In genomic region chr6:5437757-5438156, GRCm38 (mm10) we compare ENCODE assay signal across 12 mouse cellular contexts. TPM values are rescaled to one million over a fixed set of nuclear protein-coding genes. Genes with fewer than 3 reads are reported as not detected.
DNase-seq lines count a peak whose midpoint lies in the region; ATAC-seq and TF ChIP-seq lines count a peak whose summit lies in the region.
"Had no signal": no experiment of that assay in that cellular context is flagged by ENCODE, and none has a peak within 500 bp of the region (broad histone marks: within the 10 kb centered on the region; RNA-seq: fewer than 3 reads in every experiment).

No protein-coding gene starts in this region.

- no peaks in the 10 kb centered on the region for H3K27me3 ChIP-seq in hindbrain, embryonic 11.5 days (ENCODE audit: control insufficient read depth, insufficient read depth, low read length)
- H3K27me3 ChIP-seq in hindbrain, embryonic 16.5 days (replicated peaks; ENCODE audit: control insufficient read depth, insufficient read depth, low read length), result no peaks in the 10 kb centered on the region; the same call in 1 of the 2 replicates
- H3K27me3 ChIP-seq in lung, postnatal 0 days (replicated peaks; ENCODE audit: insufficient read depth, low read length), result no peaks in the 10 kb centered on the region
- H3K27me3 ChIP-seq: neural tube, embryonic 12.5 days had no signal

- H3K4me3 ChIP-seq in hindbrain, embryonic 11.5 days (ENCODE audit: low read depth, low read length), result no peak overlapping the region
- H3K4me3 ChIP-seq in hindbrain, embryonic 16.5 days (ENCODE audit: low read length), result no peak overlapping the region
- H3K4me3 ChIP-seq in lung, postnatal 0 days (ENCODE audit: low read depth, low read length), result no peak overlapping the region
- H3K4me3 ChIP-seq: neural tube, embryonic 12.5 days had no signal

- DNase-seq in hindbrain, embryonic 11.5 days (ENCODE audit: low spot score), result peak; percentile 26
- peak; percentile 60 for DNase-seq in lung, postnatal 0 days (ENCODE audit: low spot score)
- no peak for DNase-seq in lung, postnatal 36 days
- peak; percentile 18 for DNase-seq in ZHBTc4 (ENCODE audit: low read depth, low spot score)
- DNase-seq in urinary bladder, adult 18-20 months (ENCODE audit: low spot score in 2 of 2), result no peak
- no peak for DNase-seq in left cerebral cortex, postnatal 36 days (ENCODE audit: low spot score in 2 of 2)
- DNase-seq: right cerebral cortex, postnatal 4 days had no signal

- peak; percentile 67 for TF ChIP-seq CTCF in lung, postnatal 0 days (IDR thresholded peaks at IDR 0.05)

- intact Hi-C loops in left cerebral cortex, postnatal 36 days (cut with DNase I), result no loop called here

- no peaks in the 10 kb centered on the region for H3K4me1 ChIP-seq in hindbrain, embryonic 11.5 days (replicated peaks; ENCODE audit: control insufficient read depth, insufficient read depth, low read length)
- peaks cover 3% of the 10 kb centered on the region; the same call in 1 of the 2 replicates for H3K4me1 ChIP-seq in hindbrain, embryonic 16.5 days (ENCODE audit: control insufficient read depth, insufficient read depth, low read depth, low read length)
- no peaks in the 10 kb centered on the region for H3K4me1 ChIP-seq in lung, postnatal 0 days (ENCODE audit: insufficient read depth, low read depth, low read length)
- H3K4me1 ChIP-seq: neural tube, embryonic 12.5 days had no signal

- no peak overlapping the region for H3K4me2 ChIP-seq in hindbrain, embryonic 11.5 days (replicated peaks; ENCODE audit: low read depth, low read length)
- no peak overlapping the region for H3K4me2 ChIP-seq in hindbrain, embryonic 16.5 days (ENCODE audit: low read length)
- no peak overlapping the region for H3K4me2 ChIP-seq in lung, postnatal 0 days (replicated peaks; ENCODE audit: low read depth, low read length)
- H3K4me2 ChIP-seq: neural tube, embryonic 12.5 days had no signal

- no peaks in the 10 kb centered on the region for H3K36me3 ChIP-seq in hindbrain, embryonic 11.5 days (ENCODE audit: control insufficient read depth, insufficient read depth, low read length)
- H3K36me3 ChIP-seq in hindbrain, embryonic 16.5 days (ENCODE audit: control insufficient read depth, insufficient read depth, low read length), result no peaks in the 10 kb centered on the region
- no peaks in the 10 kb centered on the region for H3K36me3 ChIP-seq in lung, postnatal 0 days (ENCODE audit: insufficient read depth, low read length)
- H3K36me3 ChIP-seq: neural tube, embryonic 12.5 days had no signal

- WGBS in hindbrain, embryonic 11.5 days, result 43% methylated on average over 4 of the region's 4 CpGs
- WGBS in hindbrain, embryonic 16.5 days, result 45% methylated on average over 4 of the region's 4 CpGs
- 47% methylated on average over 4 of the region's 4 CpGs for WGBS in lung, postnatal 0 days

- H3K9ac ChIP-seq in hindbrain, embryonic 11.5 days (ENCODE audit: low read depth, low read length), result no peak overlapping the region
- no peak overlapping the region for H3K9ac ChIP-seq in hindbrain, embryonic 16.5 days (ENCODE audit: low read depth, low read length)
- H3K9ac ChIP-seq in lung, postnatal 0 days (replicated peaks; ENCODE audit: low read depth), result no peak overlapping the region
- H3K9ac ChIP-seq: neural tube, embryonic 12.5 days had no signal

- no peak for ATAC-seq in hindbrain, embryonic 11.5 days (ENCODE audit: low FRiP score)
- ATAC-seq in hindbrain, embryonic 16.5 days, result no peak
- no peak for ATAC-seq in lung, postnatal 0 days
- peak; percentile 69 for ATAC-seq in megakaryocyte progenitor cell, adult 5-6 weeks (replicated peaks; ENCODE audit: poor library complexity)
- ATAC-seq: intestine, embryonic 16.5 days had no signal

- no peak overlapping the region for H3K27ac ChIP-seq in hindbrain, embryonic 11.5 days (ENCODE audit: low read depth, low read length)
- no peak overlapping the region for H3K27ac ChIP-seq in hindbrain, embryonic 16.5 days (ENCODE audit: low read depth, low read length)
- no peak overlapping the region for H3K27ac ChIP-seq in lung, postnatal 0 days (ENCODE audit: low read length)
- H3K27ac ChIP-seq: macrophage; neural tube, embryonic 12.5 days had no signal

- no peak for TF ChIP-seq EP300 in lung, postnatal 0 days (IDR thresholded peaks at IDR 0.05)

- H3K9me3 ChIP-seq in hindbrain, embryonic 11.5 days (ENCODE audit: control insufficient read depth, low read length), result no peaks in the 10 kb centered on the region
- H3K9me3 ChIP-seq in hindbrain, embryonic 16.5 days (ENCODE audit: control insufficient read depth, low read length), result no peaks in the 10 kb centered on the region
- H3K9me3 ChIP-seq in lung, postnatal 0 days (ENCODE audit: low read length), result no peaks in the 10 kb centered on the region
- H3K9me3 ChIP-seq: neural tube, embryonic 12.5 days had no signal

RNA-seq across cellular contexts. Expression of gene Asb4, which starts 54.6 kb away (rescaled TPM):
- 24.5 and 28.7 TPM in 2 replicates for polyA plus RNA-seq in hindbrain, embryonic 11.5 days (2014; fragmentation: Nextera tagmentation; extraction: Ambion mirVana)
- polyA plus RNA-seq in hindbrain, embryonic 16.5 days (2015; fragmentation: Nextera tagmentation; extraction: Ambion mirVana), result 15.4 and 16.9 TPM in 2 replicates
- polyA plus RNA-seq in lung, postnatal 0 days (2015; fragmentation: Nextera tagmentation; extraction: Ambion mirVana), result 2.1 and 2.2 TPM in 2 replicates
- total RNA-seq in megakaryocyte progenitor cell, adult 5-6 weeks (2015), result 0.07 TPM in 1 of 2 replicates, not detected in the other
- 0.14 TPM in 1 of 2 replicates, not detected in the other for total RNA-seq in megakaryocyte progenitor cell, adult 5-6 weeks (2017)
- under 1 TPM; 0.25 to 0.59 TPM for total RNA-seq in left cerebral cortex, postnatal 36 days (2021)

RNA-seq across cellular contexts. Expression of gene Pdk4, which starts 58.4 kb away (rescaled TPM):
- 0.45 and 0.82 TPM in 2 replicates for polyA plus RNA-seq in hindbrain, embryonic 11.5 days (2014; fragmentation: Nextera tagmentation; extraction: Ambion mirVana)
- polyA plus RNA-seq in hindbrain, embryonic 16.5 days (2015; fragmentation: Nextera tagmentation; extraction: Ambion mirVana), result 1.7 and 2.4 TPM in 2 replicates
- polyA plus RNA-seq in lung, postnatal 0 days (2015; fragmentation: Nextera tagmentation; extraction: Ambion mirVana), result 4.5 and 8.4 TPM in 2 replicates
- total RNA-seq in megakaryocyte progenitor cell, adult 5-6 weeks (2015), result not detected in 2 replicates
- not detected in 2 replicates for total RNA-seq in megakaryocyte progenitor cell, adult 5-6 weeks (2017)
- total RNA-seq in left cerebral cortex, postnatal 36 days (2021), result 10 to 100 TPM in 1 of 2 experiments, 1 to 10 TPM in 1; 9.4 to 10.4 TPM
- polyA plus RNA-seq: macrophage had no signal

Comparison
In these comparisons a context has a peak if more than half of its experiments do, and no peak if none do; other contexts are left out.
1. DNase-seq: peak in hindbrain, embryonic 11.5 days (single experiment), lung, postnatal 0 days (single experiment) and ZHBTc4 (single experiment); none in lung, postnatal 36 days (single experiment), urinary bladder, adult 18-20 months (0 of 2) and left cerebral cortex, postnatal 36 days (0 of 2).